Mouse (Mus musculus) intestine, embryonic 14.5 days (tissue): ENCODE results near the gene Ptch1. TPM values are rescaled to one million over a fixed set of nuclear protein-coding genes. Genes with fewer than 3 reads are reported as not detected.

Experiments
- ATAC-seq: fragments of 200-750 bp; cut with Nextera tagmentation; replicated peaks from 2 replicates; pipeline ENCODE4 v1.8.0; 2017; ENCODE audit warnings: low read depth, moderate number of reproducible peaks, moderate TSS enrichment, moderate library complexity; ENCODE audit not compliant: low FRiP score, low TSS enrichment
- DNase-seq: peaks from one replicate; pipeline ENCODE4 v3.0.0-alpha.2; 2018; ENCODE audit warnings: low spot score
- H3K27ac ChIP-seq: fragments of 300-500 bp; sonication (generic); 2 replicates; pipeline ENCODE4 v1.5.1; 2014; ENCODE audit warnings: low read depth, mild to moderate bottlenecking, control low read depth
- H3K27me3 ChIP-seq: fragments of 300-500 bp; sonication (generic); replicated peaks from 2 replicates; pipeline ENCODE4 v1.6.1; 2014; ENCODE audit warnings: low read length, control low read depth; ENCODE audit not compliant: control insufficient read depth, insufficient read depth
- H3K36me3 ChIP-seq: fragments of 300-500 bp; sonication (generic); 2 replicates; pipeline ENCODE4 v1.6.1; 2014; ENCODE audit warnings: low read length, control low read depth; ENCODE audit not compliant: control insufficient read depth, insufficient read depth
- H3K4me1 ChIP-seq: fragments of 300-500 bp; sonication (generic); replicated peaks from 2 replicates; pipeline ENCODE4 v1.6.1; 2014; ENCODE audit warnings: low read length, control low read depth, mixed read lengths; ENCODE audit not compliant: control insufficient read depth, insufficient read depth
- H3K4me2 ChIP-seq: fragments of 300-500 bp; sonication (generic); 2 replicates; pipeline ENCODE4 v1.6.1; 2014; ENCODE audit warnings: low read length
- H3K4me3 ChIP-seq: fragments of 300-500 bp; sonication (generic); 2 replicates; pipeline ENCODE4 v1.5.1; 2014; ENCODE audit warnings: low read depth, low read length, control low read depth, mixed read lengths
- H3K9ac ChIP-seq: fragments of 300-500 bp; sonication (generic); 2 replicates; pipeline ENCODE4 v1.6.1; 2014; ENCODE audit warnings: mild to moderate bottlenecking, low read length
- H3K9me3 ChIP-seq: fragments of 300-500 bp; sonication (generic); 2 replicates; pipeline ENCODE4 v1.6.1; 2016; ENCODE audit warnings: low read length, control low read depth; ENCODE audit not compliant: control insufficient read depth
- WGBS: fragments of 180-500 bp; shearing (Covaris S2); extraction: QIAGEN DNeasy Blood & Tissue Kit; methylation state at CpG from one replicate; pipeline ENCODE4 v1.1.7; 2014; 5-methylcytosine and 5-hydroxymethylcytosine counted together
- polyA plus RNA-seq: library from polyadenylated mRNA; unstranded; fragments of >200 nt; fragmentation: Nextera tagmentation; extraction: Ambion mirVana; gene quantifications from 2 replicates; pipeline ENCODE4 v1.2.1, GENCODE M21; 2014

Ptch1 gene
- polyA plus RNA-seq, 1 experiment from 2014 or later: 62.8 TPM

DNA sequence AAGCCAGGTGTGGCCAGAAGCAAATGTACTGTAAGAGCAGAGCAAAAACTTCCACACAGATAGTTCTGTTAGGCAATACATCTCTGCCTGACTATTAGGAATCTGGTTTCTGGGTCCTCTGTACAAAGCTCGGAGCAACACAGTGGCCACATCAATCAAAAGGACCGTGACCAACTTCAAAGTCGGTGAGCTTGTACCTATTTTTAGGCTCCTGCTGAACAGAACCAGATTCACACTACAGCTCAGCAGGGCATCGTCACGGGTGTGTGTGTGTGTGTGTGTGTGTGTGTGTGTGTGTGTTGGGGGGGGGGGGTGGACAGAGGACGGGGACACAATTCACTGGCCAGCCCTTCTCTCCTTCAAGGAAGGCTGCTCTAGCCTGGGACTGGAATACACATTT, 61.0 kb downstream of the Ptch1 start:
- ATAC-seq (no peak), DNase-seq (no peak)
- Histone ChIP-seq H3K27me3 (no peaks in the 10 kb centered on the region), H3K27ac (no peak overlapping the region), H3K36me3 (peaks cover 94% of the 10 kb centered on the region), H3K9me3 (no peaks in the 10 kb centered on the region), H3K4me2 (no peak overlapping the region), H3K9ac (no peak overlapping the region), H3K4me3 (no peak overlapping the region), H3K4me1 (peaks cover 18% of the 10 kb centered on the region)
- WGBS: 51% methylated on average over 6 of the region's 6 CpGs

- no peak overlapping the region for H3K9ac ChIP-seq
- H3K4me2 ChIP-seq: no peak overlapping the region
- H3K9me3 ChIP-seq: no peaks in the 10 kb centered on the region
- H3K4me1 ChIP-seq: 0 out of 2 replicates have a peak, but pooled peaks cover under 1% of the 10 kb centered on the region
- whole genome bisulfite sequencing: 64% methylated on average over 5 of the region's 5 CpGs
- H3K36me3 ChIP-seq: peaks cover 58% of the 10 kb centered on the region
- no peak for DNase-seq
- no peak overlapping the region for H3K4me3 ChIP-seq
- no peaks in the 10 kb centered on the region for H3K27me3 ChIP-seq
- ATAC-seq: no peak
- no peak overlapping the region for H3K27ac ChIP-seq
Measured at GRCm38 (mm10) chr13:63507821-63508220, 65.6 kb downstream of the Ptch1 start.

- Histone ChIP-seq H3K27me3 (no peaks in the 10 kb centered on the region), H3K9me3 (no peaks in the 10 kb centered on the region), H3K36me3 (peaks cover 51% of the 10 kb centered on the region), H3K27ac (no peak overlapping the region), H3K4me2 (no peak overlapping the region), H3K9ac (no peak overlapping the region), H3K4me3 (no peak overlapping the region), H3K4me1 (no peaks in the 10 kb centered on the region)
- WGBS: 78% methylated on average over 6 of the region's 6 CpGs
- no peak for DNase-seq
- ATAC-seq: no peak
Measured at GRCm38 (mm10) chr13:63507001-63507556, 66.3 kb downstream of the Ptch1 start.

DNA sequence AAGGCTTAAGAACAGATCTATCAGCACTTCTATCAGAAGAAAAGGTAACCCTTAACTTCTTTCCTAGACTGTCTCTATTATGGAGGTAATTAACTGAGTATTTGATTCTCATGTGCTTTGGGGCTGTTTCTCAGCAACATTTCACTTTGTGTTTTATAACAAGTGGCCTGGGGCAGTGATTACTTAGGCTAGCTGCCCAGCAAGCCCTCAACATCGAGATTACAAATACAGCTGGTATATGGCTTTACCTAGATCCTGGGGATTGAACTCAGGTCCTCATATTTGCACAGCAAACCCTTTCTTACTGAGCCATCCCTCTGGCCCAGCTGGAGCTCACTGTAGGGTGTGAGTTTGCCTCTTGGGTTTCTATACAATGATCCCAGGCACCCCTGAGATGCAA, 67.0 kb downstream of the Ptch1 start:
- Histone ChIP-seq H3K4me3 (no peak overlapping the region), H3K9me3 (no peaks in the 10 kb centered on the region), H3K27ac (no peak overlapping the region), H3K4me2 (no peak overlapping the region), H3K36me3 (peaks cover 44% of the 10 kb centered on the region), H3K9ac (no peak overlapping the region), H3K4me1 (no peaks in the 10 kb centered on the region), H3K27me3 (no peaks in the 10 kb centered on the region)
- no peak for DNase-seq
- no peak for ATAC-seq
- 27% methylated on average over 1 of the region's 1 CpGs for WGBS

GRCm38 (mm10) chr13:63502391-63502790, 71.0 kb downstream of the Ptch1 start:
- H3K4me3 ChIP-seq: no peak overlapping the region
- DNase-seq (no peak), ATAC-seq (no peak)
- no peaks in the 10 kb centered on the region for H3K27me3 ChIP-seq
- peaks cover 7% of the 10 kb centered on the region for H3K36me3 ChIP-seq
- H3K27ac ChIP-seq: no peak overlapping the region
- H3K9ac ChIP-seq: no peak overlapping the region
- WGBS: 90% methylated on average over 2 of the region's 2 CpGs
- H3K4me1 ChIP-seq: no peaks in the 10 kb centered on the region
- H3K4me2 ChIP-seq: no peak overlapping the region
- no peaks in the 10 kb centered on the region for H3K9me3 ChIP-seq

DNA sequence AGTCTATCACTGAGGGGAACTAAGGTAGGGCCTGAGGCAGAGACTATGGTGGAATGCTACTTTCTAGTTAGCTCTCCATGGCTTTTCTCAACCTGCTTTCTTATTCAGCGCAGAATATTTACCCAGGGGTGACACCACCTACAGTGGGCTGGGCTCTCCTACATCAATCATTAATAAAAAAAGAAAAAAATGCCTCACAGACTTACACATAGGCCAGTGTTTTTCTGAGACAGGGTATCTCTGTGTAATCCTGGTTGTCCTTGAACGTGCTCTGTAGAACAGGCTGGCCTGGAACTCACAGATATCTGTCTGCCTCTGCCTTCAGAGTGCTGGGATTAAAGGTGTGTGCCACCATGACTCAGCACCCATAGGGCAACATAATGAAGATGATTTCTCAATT, 73.9 kb downstream of the Ptch1 start:
- H3K4me3 ChIP-seq: no peak overlapping the region
- no peaks in the 10 kb centered on the region; the same call in 1 of the 2 replicates for H3K4me1 ChIP-seq
- WGBS: 67% methylated on average over 2 of the region's 2 CpGs
- 0 out of 2 replicates have a peak, but pooled peaks have one; percentile 43 for ATAC-seq
- H3K27ac ChIP-seq: no peak overlapping the region
- H3K36me3 ChIP-seq: no peaks in the 10 kb centered on the region
- no peak overlapping the region for H3K9ac ChIP-seq
- no peaks in the 10 kb centered on the region for H3K27me3 ChIP-seq
- H3K9me3 ChIP-seq: no peaks in the 10 kb centered on the region
- no peak overlapping the region for H3K4me2 ChIP-seq
- no peak for DNase-seq

DNA sequence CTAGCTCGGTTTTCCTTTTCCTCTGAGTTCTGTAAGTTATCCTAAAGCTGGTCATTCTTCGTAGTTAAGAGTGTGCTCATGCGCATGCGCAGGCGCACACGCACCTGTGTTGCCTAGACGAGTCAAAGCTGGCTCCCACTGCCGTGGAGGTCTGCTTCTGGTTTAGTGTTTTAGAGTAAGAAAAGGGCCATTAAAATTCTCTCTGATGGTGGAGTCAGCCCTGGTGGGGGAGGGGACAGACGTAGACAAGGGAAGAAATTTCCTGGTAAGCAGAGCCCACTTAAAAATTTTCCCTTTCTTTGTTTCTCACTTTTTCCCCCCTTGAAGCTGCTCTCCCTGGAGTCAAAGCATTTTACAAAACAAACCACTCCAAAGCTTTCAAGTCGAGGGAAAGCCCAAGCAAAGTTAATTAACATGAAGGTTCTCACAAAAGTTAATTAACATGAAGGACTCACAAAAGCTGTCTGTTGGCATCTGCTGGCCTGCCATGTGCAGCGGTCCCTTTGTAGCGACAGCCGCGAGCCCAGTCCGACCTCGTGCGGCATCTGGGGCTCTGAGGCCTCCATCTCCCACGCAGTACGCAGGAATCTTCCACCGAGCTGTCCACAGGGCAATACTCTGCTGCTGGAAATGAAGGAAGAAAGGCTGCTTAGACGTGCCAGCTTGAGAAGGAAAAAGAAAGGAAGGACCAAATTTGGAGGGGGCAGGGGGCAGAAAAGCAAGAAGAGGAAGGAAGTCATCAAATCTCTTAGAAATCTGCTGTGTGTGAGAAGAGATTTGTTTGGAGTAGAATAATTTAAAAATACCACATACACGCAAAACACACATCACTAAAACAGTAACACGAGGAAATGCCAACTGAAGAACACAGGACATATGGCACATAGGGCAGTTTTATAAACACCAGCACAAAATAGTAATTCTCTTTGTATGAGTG, 76.5 kb downstream of the Ptch1 start, which contains the start of gene Fancc:
TSS of gene Fancc (minus strand) at position 633 of the 937 bp plus-strand sequence.
- peak within 1 kb of the TSS; percentile 29; the same call in 1 of the 2 replicates for H3K4me2 ChIP-seq
- H3K4me3 ChIP-seq: no peak within 1 kb of the TSS
- no peaks in the 10 kb centered on the region for H3K36me3 ChIP-seq
- no peaks in the 10 kb centered on the region for H3K27me3 ChIP-seq
- 28% methylated on average over 23 of the region's 23 CpGs for WGBS
- H3K27ac ChIP-seq: no peak within 1 kb of the TSS
- DNase-seq (no peak), ATAC-seq (no peak)
- H3K9ac ChIP-seq: no peak within 1 kb of the TSS
- H3K4me1 ChIP-seq: no peaks in the 10 kb centered on the region; the same call in 1 of the 2 replicates
- H3K9me3 ChIP-seq: no peaks in the 10 kb centered on the region

- no peak for DNase-seq
- no peaks in the 10 kb centered on the region for H3K36me3 ChIP-seq
- no peak overlapping the region for H3K4me3 ChIP-seq
Measured at GRCm38 (mm10) chr13:63487707-63488042, 85.7 kb downstream of the Ptch1 start.

More at GRCm38 (mm10) chr13:63487707-63488042, 85.7 kb downstream of the Ptch1 start:
- Histone ChIP-seq H3K9ac (no peak overlapping the region), H3K27ac (no peak overlapping the region), H3K9me3 (no peaks in the 10 kb centered on the region), H3K4me2 (no peak overlapping the region), H3K27me3 (no peaks in the 10 kb centered on the region), H3K4me1 (no peaks in the 10 kb centered on the region)
- ATAC-seq: no peak
- 56% methylated on average over 7 of the region's 7 CpGs for WGBS
